Mouse (Mus musculus): ENCODE data around the gene Ofcc1.

Ofcc1 gene

DNA sequence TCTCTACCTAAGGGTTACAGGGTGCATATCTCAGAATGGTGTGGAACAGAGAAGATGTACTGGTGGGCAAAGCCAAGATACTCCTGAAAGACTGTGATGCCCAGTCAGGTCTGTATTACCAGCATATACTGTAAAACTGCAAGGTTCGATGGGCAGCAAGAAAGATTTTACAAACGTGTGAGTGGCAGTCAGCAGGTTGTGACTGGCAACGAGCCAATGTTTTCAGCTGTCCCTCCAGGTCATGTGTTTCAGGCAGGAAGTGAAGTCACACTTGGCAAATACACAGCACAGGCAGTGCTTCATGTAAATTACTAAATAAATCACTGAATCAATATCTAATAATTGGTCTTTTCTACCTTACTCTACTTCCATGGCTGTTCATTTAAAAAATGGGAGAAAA, at the start of gene Ofcc1:
Gene Ofcc1, minus strand, starts transcription at position 163 of the 400 bp plus-strand sequence.
- no peak for DNase-seq

DNA sequence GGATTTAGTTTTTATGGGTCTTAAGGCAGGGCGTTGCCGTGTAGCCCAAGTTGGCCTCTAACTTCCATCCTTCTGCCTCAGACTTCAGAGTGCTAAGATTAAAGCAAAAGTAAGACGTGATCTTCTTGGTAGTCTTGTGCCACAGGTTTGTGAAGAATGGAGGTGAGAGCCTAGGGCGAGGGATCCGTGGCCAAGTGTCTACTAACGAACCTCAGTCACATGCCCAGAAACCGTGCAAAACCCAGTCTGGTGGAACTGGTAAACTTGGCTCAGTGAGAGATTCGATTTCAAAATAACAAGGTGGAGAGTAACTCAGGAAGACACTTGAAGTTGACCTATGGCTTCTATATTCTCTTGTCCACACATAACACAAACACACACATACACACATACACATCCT, 28.9 kb upstream of the Ofcc1 start:
- DNase-seq, result no peak

DNA sequence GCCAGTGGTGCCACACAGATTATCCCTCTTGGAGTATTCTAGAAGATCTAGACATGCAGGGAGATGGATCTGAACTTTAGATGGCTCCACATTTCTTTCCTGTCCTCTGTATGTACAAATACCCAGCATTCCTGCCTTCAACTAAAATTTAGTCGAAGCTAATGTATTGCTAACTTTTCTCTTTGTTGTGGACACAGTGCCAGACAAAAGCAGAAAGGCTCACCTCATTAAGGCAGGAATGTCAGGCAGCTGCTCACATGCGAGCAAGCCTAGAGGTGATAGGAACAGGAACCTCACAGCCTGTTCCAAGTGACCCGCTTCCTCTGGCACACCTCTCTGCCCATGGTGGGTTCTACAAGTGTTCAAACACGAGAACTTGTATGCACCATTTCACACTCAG, 26.2 kb upstream of the Ofcc1 start:
- DNase-seq, result no peak

DNA sequence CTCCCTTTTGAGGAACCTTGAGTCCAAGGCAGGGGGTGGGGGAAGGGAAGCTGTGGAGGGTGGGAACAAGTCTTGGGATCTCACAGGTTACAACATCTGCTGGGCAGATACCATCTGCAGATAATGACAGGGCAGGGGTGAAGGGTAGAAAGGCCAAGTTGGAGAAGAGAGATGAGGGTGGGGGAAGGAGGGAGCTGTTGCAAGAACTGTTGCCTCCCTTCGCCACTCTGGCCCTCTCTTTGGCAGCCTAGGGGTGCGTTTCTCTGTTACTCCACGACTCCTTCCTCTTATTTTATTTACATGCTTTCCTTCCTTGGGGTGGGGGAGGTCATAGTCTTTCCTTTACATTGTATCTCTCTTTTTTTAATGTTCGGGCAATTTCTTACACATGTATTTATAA, 23.7 kb upstream of the Ofcc1 start:
- DNase-seq, result no peak

DNA sequence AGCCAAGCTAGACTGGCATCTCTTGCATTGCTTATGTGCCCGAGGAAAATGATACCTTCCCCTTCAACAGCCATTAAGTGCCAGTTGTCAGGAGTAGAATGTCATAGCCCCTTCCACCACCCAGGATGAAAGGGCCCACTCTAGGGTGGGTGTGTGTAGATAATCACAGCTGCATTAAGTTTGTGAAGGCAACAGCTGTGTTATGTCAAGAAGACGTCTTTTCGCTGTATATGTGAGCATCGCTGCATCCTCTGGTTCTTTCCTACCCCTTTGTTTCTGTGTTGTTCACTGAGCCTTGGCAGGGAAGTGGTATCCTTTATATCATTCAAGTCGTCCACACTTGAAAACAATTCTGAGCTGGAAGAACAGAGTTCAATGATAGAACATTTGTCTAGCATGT, 15.5 kb upstream of the Ofcc1 start:
- no peak for DNase-seq

DNA sequence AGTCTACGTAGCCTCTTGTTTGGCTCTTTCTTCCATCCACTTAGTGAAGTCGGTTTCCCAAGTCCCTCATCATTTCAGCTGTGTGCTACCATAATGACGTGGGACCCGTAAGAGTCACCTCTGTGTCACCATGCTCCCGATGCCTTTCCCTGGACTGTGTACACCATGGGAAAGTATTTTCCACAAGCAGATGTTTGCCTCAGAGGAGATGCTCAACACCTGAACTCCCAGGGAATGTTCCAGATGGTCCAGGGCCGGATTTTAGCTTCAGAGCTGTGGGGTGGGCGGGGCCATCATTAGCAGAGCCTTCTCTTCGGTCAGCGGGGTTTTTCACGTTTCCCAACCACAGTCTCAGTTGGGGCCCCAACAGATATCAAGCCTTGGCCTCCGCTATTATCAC, 5.5 kb upstream of the Ofcc1 start:
- no peak for DNase-seq

DNA sequence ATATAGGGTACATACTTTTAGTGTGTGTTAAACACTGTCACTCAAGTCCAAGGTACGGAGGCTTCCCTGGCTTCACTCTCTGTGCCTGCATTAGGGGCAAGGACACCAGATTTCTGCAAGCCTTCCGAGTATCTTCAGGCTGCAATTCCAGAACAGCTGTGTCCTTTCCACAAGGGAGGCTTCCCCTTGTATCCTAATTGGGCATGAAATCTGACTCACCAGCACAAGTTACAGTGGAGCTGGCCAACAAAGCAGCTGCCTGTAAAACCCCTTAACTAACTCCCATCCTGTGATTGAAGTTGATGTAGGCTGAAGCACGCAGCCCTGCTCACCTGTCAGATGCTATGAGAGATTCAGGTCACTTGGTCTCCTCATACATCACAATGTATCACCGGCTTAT, 3.6 kb upstream of the Ofcc1 start:
- no peak for DNase-seq

DNA sequence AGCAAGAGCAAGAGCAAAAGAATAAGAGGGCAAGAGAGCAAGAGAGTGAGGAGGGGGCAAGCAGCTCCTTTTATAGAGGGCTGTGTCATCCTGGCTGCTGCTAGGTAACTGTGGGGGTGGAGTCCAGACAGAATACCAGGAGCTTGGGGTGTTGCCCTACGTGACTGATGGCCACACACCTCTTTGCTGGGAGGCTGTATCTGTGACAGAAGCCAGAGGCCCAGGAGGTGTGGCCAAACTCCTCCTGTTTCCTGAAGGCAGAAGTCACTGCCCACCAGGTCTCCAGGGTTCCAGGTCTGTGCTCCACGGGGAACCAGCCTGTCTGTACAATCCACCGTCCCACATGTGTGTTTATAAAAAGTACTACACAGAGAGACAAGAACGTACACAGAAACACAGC, 558 bp downstream of the Ofcc1 start:
- no peak for DNase-seq

DNA sequence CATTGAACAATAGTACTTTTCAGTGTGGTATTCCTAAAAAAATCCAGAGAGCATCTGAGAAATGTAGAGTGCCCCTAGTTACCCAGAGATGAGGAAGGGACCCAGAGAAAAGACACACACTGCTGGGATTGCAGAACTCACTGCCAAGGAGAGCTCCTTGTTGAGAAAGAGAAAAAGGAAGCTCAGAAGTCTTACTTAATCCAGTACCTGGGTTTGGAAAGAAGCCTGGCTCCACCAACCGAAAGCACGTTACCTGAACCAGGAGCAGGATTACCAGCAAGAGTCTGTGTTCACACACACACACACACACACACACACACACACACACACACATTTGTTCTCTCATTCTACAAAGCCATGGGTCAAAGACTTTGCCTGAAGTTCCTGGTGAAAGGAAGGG, 14.2 kb downstream of the Ofcc1 start:
- DNase-seq, result no peak

DNA sequence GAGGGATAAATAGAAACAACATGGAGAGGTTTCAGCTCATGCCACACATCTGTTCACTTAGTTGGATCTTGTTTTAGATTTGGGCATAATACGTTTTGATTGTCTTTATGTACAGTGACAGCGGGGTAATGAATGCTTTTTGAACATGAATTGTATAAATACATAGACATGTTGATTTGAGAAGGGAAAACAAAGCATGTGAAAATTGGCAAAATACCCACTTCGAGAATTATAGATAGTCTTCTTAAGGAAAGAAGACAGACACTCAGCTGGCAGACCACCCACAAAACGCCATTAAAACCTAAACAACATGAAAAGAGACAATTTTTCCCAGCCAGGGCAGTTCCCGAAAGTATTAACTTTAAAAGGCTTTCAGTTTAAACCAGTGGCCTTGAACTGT, 37.9 kb downstream of the Ofcc1 start:
- no peak for DNase-seq

DNA sequence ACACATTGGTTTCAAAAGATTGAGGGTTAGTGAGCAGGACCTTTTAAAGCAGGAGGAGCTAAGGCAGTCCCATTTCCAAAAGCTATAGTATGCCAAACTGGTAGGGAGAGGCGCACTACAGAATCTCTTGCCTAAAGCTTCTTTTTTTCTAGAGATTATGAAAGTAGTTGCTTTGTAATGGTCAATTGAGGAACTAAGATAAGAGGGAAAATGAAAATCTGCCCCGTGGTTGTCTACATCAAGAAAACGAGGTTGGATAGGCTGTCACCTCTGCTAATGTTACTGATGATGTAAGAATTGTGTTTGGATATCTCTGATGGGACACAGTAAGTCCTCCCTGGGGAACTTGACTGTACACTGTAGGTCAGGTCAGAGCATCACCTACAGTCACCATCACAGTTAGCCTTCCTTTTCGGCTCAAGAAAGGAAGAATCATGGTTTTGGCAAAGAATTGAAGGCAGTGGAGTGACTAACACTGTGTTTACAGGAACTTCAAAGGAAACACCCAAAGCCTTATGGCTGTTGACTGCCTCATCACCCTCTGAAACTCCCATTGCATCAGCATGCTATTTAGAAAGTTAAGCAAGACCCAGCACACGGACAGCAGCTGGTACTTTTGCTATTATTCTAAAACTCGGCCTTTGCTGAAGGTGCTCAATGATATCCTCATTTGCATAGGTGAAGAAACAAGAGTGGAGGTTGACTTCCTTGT, 40.3 kb downstream of the Ofcc1 start:
- DNase-seq, result no peak

DNA sequence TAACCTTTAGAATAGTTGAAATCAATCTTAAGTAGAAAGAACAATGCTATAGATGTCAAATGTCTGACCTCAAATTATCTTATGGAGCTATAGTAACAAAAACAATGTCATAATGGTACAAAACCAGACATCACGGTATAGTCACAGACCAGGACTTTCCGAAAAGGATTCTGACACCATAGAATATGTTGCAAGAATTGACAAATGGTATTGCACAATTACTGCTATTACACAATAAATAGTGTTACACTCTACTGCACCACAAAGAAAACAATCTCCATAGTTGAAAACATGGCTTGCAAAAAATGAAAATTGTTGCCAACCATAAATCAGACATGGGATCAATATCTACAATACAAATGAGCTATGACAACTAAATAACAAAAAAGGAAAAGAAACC, 43.5 kb downstream of the Ofcc1 start:
- no peak for DNase-seq

DNA sequence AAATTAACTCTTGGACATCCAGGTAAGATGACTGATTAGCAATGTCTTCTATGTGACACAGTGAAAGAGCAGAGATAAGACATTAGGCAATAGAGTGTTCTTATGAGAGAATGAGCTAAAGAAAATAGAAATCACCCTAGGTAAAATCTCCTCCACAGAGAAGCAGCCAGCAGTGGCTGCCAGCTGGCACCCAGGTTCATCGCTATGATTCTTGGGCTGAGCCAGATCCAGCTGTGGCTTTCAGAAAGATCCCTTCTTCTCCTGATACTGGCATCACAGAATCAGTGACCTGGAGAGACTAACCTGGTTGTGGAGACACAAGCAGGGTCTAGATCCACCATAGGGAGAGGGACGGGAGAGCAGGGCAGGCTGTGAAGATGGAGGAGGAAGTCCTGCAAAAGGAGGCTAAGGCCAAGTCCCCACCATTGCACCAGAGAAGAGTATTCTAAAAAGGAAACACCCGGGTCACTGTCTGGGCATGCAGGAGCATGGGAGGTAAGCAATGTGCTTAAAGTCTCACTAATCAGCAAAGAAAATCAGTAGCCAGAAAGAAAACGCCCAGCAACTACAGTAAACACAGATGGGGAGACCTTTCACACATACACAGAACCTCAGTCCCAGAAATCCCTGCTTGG, 46.0 kb downstream of the Ofcc1 start:
- DNase-seq, result no peak

DNA sequence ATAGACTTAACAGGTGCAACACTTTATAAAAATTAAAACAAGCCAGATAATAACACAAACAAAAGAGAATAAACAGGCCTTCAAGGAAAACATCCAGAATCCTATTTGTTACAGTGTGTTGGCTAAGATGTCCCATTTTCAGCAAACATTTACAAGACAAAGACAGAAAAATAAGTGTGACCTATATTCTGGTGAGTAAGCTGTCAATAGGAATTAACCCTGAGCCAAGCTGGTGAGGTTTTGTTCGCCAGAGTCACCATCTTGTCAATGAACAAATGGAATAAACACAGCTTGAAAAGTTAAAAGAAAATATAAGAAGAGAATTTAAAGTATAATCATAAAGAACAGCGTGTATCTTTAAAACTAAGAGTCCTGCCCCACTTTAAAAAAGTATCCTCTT, 68.4 kb downstream of the Ofcc1 start:
- no peak for DNase-seq

DNA sequence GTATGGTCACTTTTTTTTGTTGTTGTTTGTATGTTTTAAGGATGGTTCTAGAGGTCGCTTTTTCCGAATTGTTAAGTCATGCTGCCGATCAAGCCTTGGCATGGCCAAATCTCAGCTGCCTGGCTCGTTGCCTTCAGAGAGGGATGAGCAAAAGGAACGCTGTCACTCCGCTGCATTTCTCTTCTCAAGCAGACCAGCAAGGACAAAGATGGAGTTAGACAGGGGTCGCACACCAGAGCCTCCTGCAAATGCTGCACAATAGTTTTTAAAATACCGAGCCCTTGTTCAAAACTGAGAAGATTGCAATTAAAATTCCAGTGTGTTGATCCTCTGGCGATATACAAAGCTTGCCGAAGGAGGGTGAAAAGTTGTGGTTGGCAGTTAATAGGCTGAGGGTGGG, 70.4 kb downstream of the Ofcc1 start:
- DNase-seq, result no peak

DNA sequence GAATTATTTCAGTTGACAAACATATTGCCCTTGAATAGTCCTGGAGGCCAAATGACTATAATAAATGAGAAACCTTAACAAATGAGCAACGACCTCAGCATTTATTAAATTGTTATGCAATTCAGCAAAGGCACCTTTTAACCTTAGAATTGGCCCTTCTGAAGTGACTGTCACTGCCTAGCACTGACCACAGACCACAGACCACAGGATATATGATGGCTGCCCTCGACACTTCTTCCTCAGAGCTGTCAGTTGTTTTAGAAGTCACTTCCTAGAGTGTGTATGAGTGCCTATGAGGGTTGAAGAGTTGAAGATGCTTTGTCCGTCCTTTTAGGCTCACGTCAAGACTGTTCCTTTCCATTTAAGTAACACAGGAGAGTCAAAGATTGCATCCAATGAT, 72.6 kb downstream of the Ofcc1 start:
- DNase-seq, result no peak

DNA sequence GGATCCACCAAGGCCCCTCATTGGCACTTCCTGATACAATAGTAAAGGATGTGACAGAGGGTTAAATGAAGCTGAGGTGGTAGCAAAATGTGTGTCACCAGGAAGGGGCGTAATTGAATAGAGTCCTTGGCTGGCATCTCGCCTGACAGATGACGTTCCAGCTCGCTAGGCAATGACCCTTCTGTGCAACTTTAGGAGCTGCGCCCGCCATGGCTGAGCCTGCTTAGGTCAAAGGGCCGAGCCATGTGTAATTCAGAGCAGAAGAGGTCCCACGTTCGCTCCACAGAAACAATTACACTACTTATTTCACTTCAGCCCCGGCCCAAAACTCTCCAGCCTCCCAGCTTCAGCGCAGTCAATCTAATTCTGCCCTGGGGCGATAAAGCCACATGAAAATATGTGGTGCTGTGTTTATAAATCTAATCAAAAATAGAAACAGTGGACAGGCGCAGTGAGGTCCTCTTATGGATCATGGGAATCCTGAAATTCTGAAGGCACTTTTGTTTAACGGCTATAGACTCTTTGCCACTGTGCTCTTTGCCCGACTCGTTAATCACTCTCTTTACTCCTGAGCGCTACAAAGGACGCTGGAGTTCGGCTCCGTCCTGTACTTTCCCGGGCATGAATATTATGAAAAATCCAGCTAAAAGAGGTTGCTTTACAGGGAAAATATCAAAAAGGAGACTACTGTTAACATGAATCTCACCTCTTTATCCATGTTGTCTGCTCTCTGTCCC, 73.8 kb downstream of the Ofcc1 start:
- DNase-seq, result no peak

DNA sequence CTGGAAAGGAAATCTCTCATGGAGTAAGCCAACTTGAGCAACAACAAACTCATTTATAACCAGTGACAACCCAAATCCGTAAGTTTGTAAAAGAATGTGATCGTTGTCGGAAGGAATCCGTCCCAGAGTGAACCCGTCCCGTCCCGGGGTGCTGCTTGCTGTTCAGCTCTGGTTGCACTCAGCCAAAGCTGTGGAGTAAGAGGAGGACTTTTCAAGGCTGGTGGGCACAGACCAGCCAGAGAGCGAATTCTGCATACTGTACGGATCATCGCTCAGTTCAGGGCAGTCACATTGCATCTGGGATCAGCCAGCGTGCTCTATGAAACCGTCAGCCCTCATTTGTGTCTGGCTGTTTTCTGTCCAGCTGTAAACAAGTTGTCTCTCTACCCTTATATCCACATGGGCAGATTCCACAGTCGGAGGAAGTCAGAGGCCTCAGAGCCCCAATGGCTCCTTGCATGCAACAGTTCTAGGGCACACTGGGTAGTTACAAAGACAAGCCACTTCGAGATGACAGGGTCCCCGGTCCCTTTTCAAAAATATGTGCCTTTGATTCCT, 75.9 kb downstream of the Ofcc1 start:
- DNase-seq, result no peak

DNA sequence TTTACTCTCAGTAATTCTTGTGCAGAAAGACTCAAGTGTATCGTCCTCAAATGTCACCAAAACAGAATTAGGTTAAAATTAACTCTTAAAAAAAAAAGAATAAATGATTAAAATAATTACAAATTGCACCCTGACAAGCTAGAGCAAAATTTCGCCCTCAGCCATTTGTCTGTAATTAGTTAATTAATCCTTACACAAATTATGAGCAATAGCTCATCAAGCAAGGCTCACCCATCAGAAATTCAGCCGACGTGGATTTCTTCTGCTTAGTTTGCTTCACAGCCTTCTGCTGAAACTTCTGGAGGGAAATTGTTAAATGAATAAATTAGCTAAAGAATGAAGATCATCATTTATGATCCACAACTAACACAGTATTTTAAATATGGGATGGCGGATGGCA, 80.6 kb downstream of the Ofcc1 start:
- no peak for DNase-seq

DNA sequence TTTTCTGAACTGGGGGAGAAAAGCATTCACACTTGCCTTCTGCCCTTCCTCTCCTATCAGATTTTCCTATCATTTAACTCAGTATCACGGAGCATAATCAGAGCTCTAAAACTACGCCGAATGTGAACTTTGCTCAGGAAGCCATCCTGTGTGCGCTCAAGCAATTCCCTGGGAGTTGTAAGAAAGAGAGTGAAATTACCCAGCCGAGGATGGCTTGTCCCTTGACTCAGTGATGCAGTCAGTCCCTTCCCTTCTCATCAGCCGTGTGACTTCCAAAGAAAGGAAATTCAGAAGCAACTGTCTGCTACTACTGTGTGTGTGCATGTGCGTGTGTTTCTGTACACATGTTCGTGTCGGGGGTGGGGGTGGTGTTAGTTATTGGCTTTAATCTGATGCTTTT, 93.7 kb downstream of the Ofcc1 start:
- DNase-seq, result no peak

DNA sequence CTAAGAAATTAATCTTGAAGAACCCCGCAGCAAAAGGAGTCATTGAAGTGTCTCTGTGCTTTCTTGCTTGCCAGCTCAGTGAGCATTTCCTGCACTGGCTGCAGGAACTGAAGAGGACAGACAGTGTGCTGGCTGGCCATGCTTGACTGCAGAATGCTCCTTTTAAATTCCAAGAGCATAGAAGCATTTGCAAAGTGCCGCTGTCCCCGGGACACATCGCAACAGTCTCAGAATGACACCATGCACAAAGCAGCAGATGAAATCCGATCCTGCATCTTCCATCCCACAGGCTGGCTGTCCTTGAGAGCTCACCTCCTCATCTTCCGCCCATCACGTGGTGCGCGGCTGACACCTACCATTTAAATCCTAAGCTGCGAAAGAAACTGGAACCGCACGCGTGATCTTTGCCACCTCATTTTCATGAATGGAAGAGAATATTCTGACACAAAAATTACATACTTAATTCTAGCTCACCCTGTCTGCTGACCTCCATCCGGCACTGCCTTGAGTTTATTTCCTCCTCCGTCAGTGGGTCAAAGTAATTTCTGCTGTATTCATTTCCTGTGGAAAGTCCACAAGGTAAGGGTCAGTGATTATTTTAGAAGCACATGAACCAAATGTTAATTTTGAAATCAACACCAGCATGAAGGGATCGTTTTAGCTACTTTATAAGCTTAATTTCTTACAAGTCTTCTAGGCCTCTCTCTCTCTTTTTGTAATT, 98.0 kb downstream of the Ofcc1 start:
- DNase-seq, result peak; percentile 3

DNA sequence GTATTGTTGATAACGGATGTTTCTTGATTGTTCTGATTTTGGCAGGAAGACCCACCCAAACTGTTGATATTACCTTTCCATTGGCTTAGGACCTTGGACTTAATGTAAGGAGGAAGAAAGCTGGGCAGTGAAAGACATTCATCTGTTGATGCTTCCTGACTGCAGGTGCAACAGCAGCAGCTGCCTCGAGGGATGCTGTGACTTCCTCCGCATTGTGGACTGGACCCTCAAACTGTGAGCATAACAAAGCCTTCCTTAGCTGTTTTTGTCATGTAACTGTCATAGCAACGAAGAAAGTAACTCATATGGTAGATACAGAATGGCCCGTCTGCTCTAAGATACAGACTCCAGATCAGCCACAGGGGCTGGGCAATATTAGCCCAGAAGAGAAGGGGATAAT, 102.5 kb downstream of the Ofcc1 start:
- no peak for DNase-seq

DNA sequence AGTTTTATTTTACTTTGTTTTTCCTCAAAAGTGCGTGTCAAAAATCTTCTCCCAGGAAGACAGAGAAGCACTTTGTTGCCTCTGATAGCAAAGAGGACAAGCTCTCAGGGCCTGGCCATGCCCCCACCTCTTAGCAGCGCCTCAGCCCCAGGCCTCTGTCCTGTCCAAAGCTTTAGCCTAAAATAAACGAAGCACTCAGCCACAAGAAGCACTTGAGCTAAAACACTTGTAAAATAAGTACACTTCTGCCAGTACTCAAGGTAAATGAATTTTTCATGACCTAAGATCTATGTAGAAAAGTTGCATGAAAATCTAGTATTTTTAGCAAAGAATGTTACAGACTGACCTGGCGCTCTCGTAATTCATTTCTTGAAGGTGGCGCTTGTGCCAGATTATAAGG, 117.4 kb downstream of the Ofcc1 start:
- no peak for DNase-seq
